Comparison of ENCODE assay signal across 8 mouse cellular contexts in genomic region chr2:29618926-29619483, GRCm38 (mm10). TPM values are rescaled to one million over a fixed set of nuclear protein-coding genes. Genes with fewer than 3 reads are reported as not detected.
DNase-seq lines count a peak whose midpoint lies in the region; ATAC-seq and TF ChIP-seq lines count a peak whose summit lies in the region.

No protein-coding gene starts in this region.

- no peak for TF ChIP-seq POLR2A in kidney, adult 2 months (IDR thresholded peaks at IDR 0.05; ENCODE audit: low read depth, low read length)

- intact Hi-C loops in left cerebral cortex, postnatal 4 days (cut with DNase I) = no loop called here

- H3K9ac ChIP-seq in kidney, embryonic 16.5 days (replicated peaks; ENCODE audit: low read length) = no peak overlapping the region; the same call in 1 of the 2 replicates
- no peak overlapping the region; the same call in 1 of the 2 replicates for H3K9ac ChIP-seq in forebrain, postnatal 0 days

- H3K27me3 ChIP-seq in kidney, embryonic 16.5 days (ENCODE audit: insufficient read depth, low read length) = no peaks in the 10 kb centered on the region
- H3K27me3 ChIP-seq in kidney, adult 2 months (replicated peaks; ENCODE audit: control insufficient read depth, insufficient read depth, low read length) = no peaks in the 10 kb centered on the region
- no peaks in the 10 kb centered on the region for H3K27me3 ChIP-seq in embryonic facial prominence, embryonic 10.5 days (replicated peaks; ENCODE audit: low read depth, poor library complexity, severe bottlenecking)
- no peaks in the 10 kb centered on the region for H3K27me3 ChIP-seq in forebrain, postnatal 0 days (ENCODE audit: insufficient read depth, low read length)
- no peaks in the 10 kb centered on the region for H3K27me3 ChIP-seq in midbrain, embryonic 10.5 days (ENCODE audit: low read depth, poor library complexity, severe bottlenecking)

- H3K4me2 ChIP-seq in kidney, embryonic 16.5 days (replicated peaks; ENCODE audit: low read depth, low read length) = 0 out of 2 replicates have a peak overlapping the region, but pooled peaks have one; percentile 93
- no peak overlapping the region for H3K4me2 ChIP-seq in forebrain, postnatal 0 days (ENCODE audit: low read depth)

- no peak for DNase-seq in kidney, adult 2 months
- no peak for DNase-seq in embryonic facial prominence, embryonic 10.5 days (ENCODE audit: low spot score)
- DNase-seq in forebrain, postnatal 0 days = no peak
- DNase-seq in midbrain, embryonic 10.5 days (ENCODE audit: low spot score) = no peak
- no peak for DNase-seq in left cerebral cortex, postnatal 4 days
- DNase-seq in layer of hippocampus, postnatal 25 days (ENCODE audit: extremely low spot score in 1 of 2, low spot score in 1 of 2) = no peak

- peak overlapping the region; percentile 87 for H3K4me3 ChIP-seq in kidney, embryonic 16.5 days (ENCODE audit: low read length)
- H3K4me3 ChIP-seq in kidney, adult 2 months (ENCODE audit: insufficient read depth, low read depth, low read length) = no peak overlapping the region
- peak overlapping the region; percentile 92 for H3K4me3 ChIP-seq in embryonic facial prominence, embryonic 10.5 days
- peak overlapping the region; percentile 83; the same call in 1 of the 2 replicates for H3K4me3 ChIP-seq in forebrain, postnatal 0 days (ENCODE audit: low read depth, low read length)
- peak overlapping the region; percentile 88 for H3K4me3 ChIP-seq in midbrain, embryonic 10.5 days

- H3K27ac ChIP-seq in kidney, embryonic 16.5 days (ENCODE audit: low read length) = no peak overlapping the region
- no peak overlapping the region for H3K27ac ChIP-seq in kidney, adult 2 months (ENCODE audit: insufficient read depth, low read depth, low read length)
- H3K27ac ChIP-seq in embryonic facial prominence, embryonic 10.5 days (replicated peaks) = 0 out of 2 replicates have a peak overlapping the region, but pooled peaks have one; percentile 40
- H3K27ac ChIP-seq in forebrain, postnatal 0 days (ENCODE audit: low read depth, low read length) = 0 out of 2 replicates have a peak overlapping the region, but pooled peaks have one; percentile 45
- peak overlapping the region; percentile 97; the same call in 1 of the 2 replicates for H3K27ac ChIP-seq in midbrain, embryonic 10.5 days (replicated peaks)

- no peaks in the 10 kb centered on the region for H3K36me3 ChIP-seq in kidney, embryonic 16.5 days (ENCODE audit: insufficient read depth, low read length)
- no peaks in the 10 kb centered on the region for H3K36me3 ChIP-seq in kidney, adult 2 months (ENCODE audit: control insufficient read depth, insufficient read depth, low read length)
- H3K36me3 ChIP-seq in embryonic facial prominence, embryonic 10.5 days (replicated peaks) = 0 out of 2 replicates have a peak, but pooled peaks cover 6% of the 10 kb centered on the region
- peaks cover 3% of the 10 kb centered on the region; the same call in 1 of the 2 replicates for H3K36me3 ChIP-seq in forebrain, postnatal 0 days (ENCODE audit: insufficient read depth)
- H3K36me3 ChIP-seq in midbrain, embryonic 10.5 days = no peaks in the 10 kb centered on the region; the same call in 1 of the 2 replicates

- H3K9me3 ChIP-seq in kidney, embryonic 16.5 days (ENCODE audit: low read length) = 0 out of 2 replicates have a peak, but pooled peaks cover 1% of the 10 kb centered on the region
- no peaks in the 10 kb centered on the region for H3K9me3 ChIP-seq in embryonic facial prominence, embryonic 10.5 days
- no peaks in the 10 kb centered on the region for H3K9me3 ChIP-seq in forebrain, postnatal 0 days (ENCODE audit: low read length)
- H3K9me3 ChIP-seq in midbrain, embryonic 10.5 days (replicated peaks) = no peaks in the 10 kb centered on the region

- TF ChIP-seq CTCF in kidney, adult 2 months (conservative IDR thresholded peaks at IDR 0.05; ENCODE audit: insufficient read depth, insufficient read length, low read depth, low read length) = no peak
- no peak for TF ChIP-seq CTCF in forebrain, postnatal 0 days (IDR thresholded peaks at IDR 0.05; ENCODE audit: low read depth)

- 62% methylated on average over 8 of the region's 8 CpGs for WGBS in kidney, embryonic 16.5 days
- 64% methylated on average over 8 of the region's 8 CpGs for WGBS in kidney, adult 2 months
- WGBS in embryonic facial prominence, embryonic 10.5 days = 65% methylated on average over 8 of the region's 8 CpGs
- 55% methylated on average over 8 of the region's 8 CpGs for WGBS in forebrain, postnatal 0 days
- 66% methylated on average over 8 of the region's 8 CpGs for WGBS in midbrain, embryonic 10.5 days

- no peak for ATAC-seq in kidney, embryonic 16.5 days (ENCODE audit: low FRiP score, low TSS enrichment)
- peak; percentile 8; the same call in 1 of the 2 replicates for ATAC-seq in forebrain, postnatal 0 days
- ATAC-seq in frontal cortex, adult (ENCODE audit: low TSS enrichment) = no peak; the same call in 1 of the 2 replicates

- peaks cover 31% of the 10 kb centered on the region for H3K4me1 ChIP-seq in kidney, embryonic 16.5 days (ENCODE audit: insufficient read depth, low read length)
- peaks cover 24% of the 10 kb centered on the region for H3K4me1 ChIP-seq in kidney, adult 2 months (ENCODE audit: control insufficient read depth, insufficient read depth, low read length)
- peaks cover 23% of the 10 kb centered on the region for H3K4me1 ChIP-seq in embryonic facial prominence, embryonic 10.5 days
- H3K4me1 ChIP-seq in forebrain, postnatal 0 days (ENCODE audit: insufficient read depth) = peaks cover 14% of the 10 kb centered on the region; the same call in 1 of the 2 replicates
- H3K4me1 ChIP-seq in midbrain, embryonic 10.5 days = peaks cover 41% of the 10 kb centered on the region

RNA-seq across cellular contexts. Expression of gene Rapgef1, which starts 0.5 kb away (rescaled TPM):
- 13.3 and 13.6 TPM in 2 replicates for polyA plus RNA-seq in kidney, embryonic 16.5 days (2015; fragmentation: Nextera tagmentation; extraction: Ambion mirVana)
- polyA plus RNA-seq in kidney, adult 2 months (2012; rRNA removed) = 38.9 and 41.7 TPM in 2 replicates
- 16.5 and 17.3 TPM in 2 replicates for polyA plus RNA-seq in embryonic facial prominence, embryonic 10.5 days (2016; fragmentation: Nextera tagmentation; extraction: Ambion mirVana)
- total RNA-seq in forebrain, postnatal 0 days (2014; rRNA removed) = 81.9 and 99.1 TPM in 2 replicates
- 17.9 and 19.4 TPM in 2 replicates for polyA plus RNA-seq in forebrain, postnatal 0 days (2015; fragmentation: Nextera tagmentation; extraction: Ambion mirVana)
- polyA plus RNA-seq in midbrain, embryonic 10.5 days (2016; fragmentation: Nextera tagmentation; extraction: Ambion mirVana) = 14.4 and 15.4 TPM in 2 replicates
- 100 to 1,000 TPM; 149 to 155 TPM for total RNA-seq in left cerebral cortex, postnatal 4 days (2021)
- 100 to 1,000 TPM in 1 of 2 experiments, 10 to 100 TPM in 1; 99.0 to 104 TPM for total RNA-seq in layer of hippocampus, postnatal 25 days (2021)

Comparison
In these comparisons a context has a peak if more than half of its experiments do, and no peak if none do; other contexts are left out.
1. H3K27ac ChIP-seq: peak in embryonic facial prominence, embryonic 10.5 days (single experiment), forebrain, postnatal 0 days (single experiment) and midbrain, embryonic 10.5 days (single experiment); none in kidney, embryonic 16.5 days (single experiment) and kidney, adult 2 months (single experiment).